Mouse (Mus musculus): ENCODE results near the gene Ubiad1. TPM values are rescaled to one million over a fixed set of nuclear protein-coding genes. Genes with fewer than 3 reads are reported as not detected.

Ubiad1 gene
- polyA plus RNA-seq, 1 experiment from 2014 or later, result 19.2 TPM

DNA sequence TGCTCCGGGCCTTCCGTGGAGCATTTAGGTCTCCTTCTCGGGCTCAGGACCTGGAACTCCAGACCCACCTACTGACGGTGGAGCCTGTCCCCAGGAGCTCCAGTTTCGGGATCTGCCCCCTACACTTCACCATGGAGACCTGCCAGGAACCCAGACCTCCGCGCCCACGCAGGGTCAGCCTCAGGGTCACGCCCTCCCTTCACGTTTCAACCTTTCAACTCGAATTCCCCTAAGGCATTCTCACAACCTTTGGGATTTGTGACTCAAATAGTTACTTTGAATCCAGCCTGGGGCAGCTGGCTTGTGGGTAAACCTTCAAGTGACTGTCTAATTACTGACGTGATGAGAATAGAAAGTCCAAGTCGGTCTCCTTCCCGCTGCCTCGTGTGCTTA is 4.3 kb upstream of the Ubiad1 start:
- TF ChIP-seq CTCF (IDR thresholded peaks at IDR 0.05; ENCODE audit: low read depth), result no peak
- WGBS, result 0% methylated on average over 15 of the region's 15 CpGs
- H3K27me3 ChIP-seq (ENCODE audit: insufficient read depth, low read length), result no peaks in the 10 kb centered on the region
- H3K4me3 ChIP-seq (ENCODE audit: low read depth, low read length), result peak overlapping the region; percentile 96
- no peak for ATAC-seq (ENCODE audit: insufficient read depth)
- peak; percentile 13 for DNase-seq
- H3K4me1 ChIP-seq (ENCODE audit: insufficient read depth), result peaks cover 3% of the 10 kb centered on the region; the same call in 1 of the 2 replicates
- H3K9me3 ChIP-seq (ENCODE audit: low read depth, low read length), result no peaks in the 10 kb centered on the region
- no peak overlapping the region for H3K27ac ChIP-seq (ENCODE audit: low read depth)
- peak overlapping the region; percentile 79 for H3K4me2 ChIP-seq
- H3K9ac ChIP-seq, result peak overlapping the region; percentile 86
- peaks cover 17% of the 10 kb centered on the region for H3K36me3 ChIP-seq (ENCODE audit: insufficient read depth)

DNA sequence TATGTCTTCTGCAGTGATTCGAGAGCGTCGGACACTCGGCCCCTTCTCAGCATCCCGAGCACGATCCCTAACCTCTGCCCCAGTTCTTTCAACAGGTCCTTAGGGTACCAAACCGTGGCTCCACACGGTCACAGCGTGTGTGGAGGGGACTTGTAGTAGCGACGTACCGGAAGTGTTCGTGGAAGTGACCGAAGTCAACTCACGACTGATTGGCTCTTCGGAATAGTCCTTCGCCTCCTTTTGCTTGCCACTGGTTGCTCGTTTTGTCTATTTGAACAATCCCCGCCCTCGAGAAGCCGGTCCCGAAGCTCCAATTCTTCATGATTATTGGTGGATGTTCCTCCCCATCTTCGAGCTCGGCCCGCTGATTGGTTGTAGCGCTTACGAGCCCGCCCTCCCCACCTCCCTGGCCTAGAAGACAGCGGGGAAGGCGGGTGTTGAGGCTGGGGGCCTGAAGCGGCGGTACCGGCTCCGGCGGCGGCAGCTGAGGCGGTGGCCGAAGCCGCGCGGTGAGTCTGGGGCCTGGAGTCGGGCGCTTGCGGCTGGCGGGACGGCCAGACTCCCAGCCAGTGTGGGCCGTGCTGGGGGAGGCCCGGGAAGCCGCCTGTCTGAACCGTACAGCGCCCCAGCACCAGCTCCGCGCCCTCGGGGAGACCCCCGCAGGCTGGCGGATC is 3.7 kb upstream of the Ubiad1 start, which contains the start of gene Mtor:
TSS of gene Mtor (plus strand) at position 433 of the 674 bp plus-strand sequence.
- TF ChIP-seq CTCF (IDR thresholded peaks at IDR 0.05; ENCODE audit: low read depth), result no peak
- peaks cover 8% of the 10 kb centered on the region; the same call in 1 of the 2 replicates for H3K4me1 ChIP-seq (ENCODE audit: insufficient read depth)
- 0 out of 2 replicates have a peak within 1 kb of the TSS, but pooled peaks have one; percentile 43 for H3K27ac ChIP-seq (ENCODE audit: low read depth)
- H3K27me3 ChIP-seq (ENCODE audit: insufficient read depth, low read length), result no peaks in the 10 kb centered on the region
- H3K36me3 ChIP-seq (ENCODE audit: insufficient read depth), result peaks cover 11% of the 10 kb centered on the region
- DNase-seq (peak; percentile 98), ATAC-seq (ENCODE audit: insufficient read depth) (peak; percentile 96)
- H3K9me3 ChIP-seq (ENCODE audit: low read depth, low read length), result no peaks in the 10 kb centered on the region
- H3K4me2 ChIP-seq, result peak within 1 kb of the TSS; percentile 79
- peak within 1 kb of the TSS; percentile 86 for H3K9ac ChIP-seq
- WGBS, result under 1% methylated on average over 56 of the region's 56 CpGs
- peak within 1 kb of the TSS; percentile 96 for H3K4me3 ChIP-seq (ENCODE audit: low read depth, low read length)

DNA sequence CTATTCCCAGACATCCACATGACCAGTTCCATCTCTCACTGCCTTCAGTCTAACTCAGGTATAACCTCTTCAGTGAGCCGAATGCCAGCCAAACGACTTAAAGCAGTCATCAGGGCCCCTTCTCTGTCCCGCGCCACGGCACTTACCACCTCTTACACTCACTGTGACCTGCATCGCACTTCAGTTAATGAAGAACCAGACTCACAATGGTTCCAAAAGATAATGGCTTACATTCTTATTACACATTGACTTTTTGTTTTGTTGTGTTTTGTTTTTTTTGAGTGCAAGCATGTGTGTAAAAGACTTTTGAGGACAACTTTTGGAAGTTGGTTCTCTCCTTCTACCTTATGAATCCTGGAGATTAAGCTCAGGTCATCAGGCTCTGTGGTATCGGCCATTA is 2.0 kb downstream of the Ubiad1 start:
- WGBS, result 92% methylated on average over 7 of the region's 7 CpGs
- Histone ChIP-seq H3K4me1 (ENCODE audit: insufficient read depth) (peaks cover 7% of the 10 kb centered on the region; the same call in 1 of the 2 replicates), H3K36me3 (ENCODE audit: insufficient read depth) (peaks cover 4% of the 10 kb centered on the region; the same call in 1 of the 2 replicates), H3K9ac (no peak overlapping the region), H3K9me3 (ENCODE audit: low read depth, low read length) (no peaks in the 10 kb centered on the region), H3K27me3 (ENCODE audit: insufficient read depth, low read length) (no peaks in the 10 kb centered on the region), H3K27ac (ENCODE audit: low read depth) (no peak overlapping the region), H3K4me2 (no peak overlapping the region), H3K4me3 (ENCODE audit: low read depth, low read length) (no peak overlapping the region)
- TF ChIP-seq CTCF (IDR thresholded peaks at IDR 0.05; ENCODE audit: low read depth), result no peak
- no peak for DNase-seq
- no peak for ATAC-seq (ENCODE audit: insufficient read depth)

DNA sequence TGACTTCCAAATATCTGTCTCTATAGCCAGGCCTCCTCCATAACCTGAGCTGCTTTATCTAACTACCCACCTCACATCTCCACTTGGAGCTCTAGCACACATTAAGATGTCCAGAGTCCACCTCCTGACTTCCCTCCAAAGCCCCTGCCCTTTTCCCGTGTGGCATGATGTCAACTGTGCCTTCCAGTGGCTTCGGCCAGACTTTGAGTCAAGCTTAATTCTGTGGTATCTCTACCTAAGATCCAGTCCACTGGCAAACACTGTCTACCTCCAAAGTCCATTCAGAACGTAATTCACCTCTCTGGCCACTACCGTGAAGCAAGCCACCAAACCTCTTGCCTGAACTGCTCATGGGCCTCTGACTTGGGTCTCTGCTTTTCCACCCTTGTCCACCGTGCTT is 2.6 kb downstream of the Ubiad1 start:
- Histone ChIP-seq H3K4me1 (ENCODE audit: insufficient read depth) (peaks cover 5% of the 10 kb centered on the region; the same call in 1 of the 2 replicates), H3K27ac (ENCODE audit: low read depth) (no peak overlapping the region), H3K9me3 (ENCODE audit: low read depth, low read length) (no peaks in the 10 kb centered on the region), H3K36me3 (ENCODE audit: insufficient read depth) (peaks cover 4% of the 10 kb centered on the region; the same call in 1 of the 2 replicates), H3K4me3 (ENCODE audit: low read depth, low read length) (no peak overlapping the region), H3K27me3 (ENCODE audit: insufficient read depth, low read length) (no peaks in the 10 kb centered on the region), H3K9ac (no peak overlapping the region), H3K4me2 (no peak overlapping the region)
- no peak for DNase-seq
- ATAC-seq (ENCODE audit: insufficient read depth), result no peak
- no peak for TF ChIP-seq CTCF (IDR thresholded peaks at IDR 0.05; ENCODE audit: low read depth)
- 89% methylated on average over 5 of the region's 5 CpGs for WGBS

DNA sequence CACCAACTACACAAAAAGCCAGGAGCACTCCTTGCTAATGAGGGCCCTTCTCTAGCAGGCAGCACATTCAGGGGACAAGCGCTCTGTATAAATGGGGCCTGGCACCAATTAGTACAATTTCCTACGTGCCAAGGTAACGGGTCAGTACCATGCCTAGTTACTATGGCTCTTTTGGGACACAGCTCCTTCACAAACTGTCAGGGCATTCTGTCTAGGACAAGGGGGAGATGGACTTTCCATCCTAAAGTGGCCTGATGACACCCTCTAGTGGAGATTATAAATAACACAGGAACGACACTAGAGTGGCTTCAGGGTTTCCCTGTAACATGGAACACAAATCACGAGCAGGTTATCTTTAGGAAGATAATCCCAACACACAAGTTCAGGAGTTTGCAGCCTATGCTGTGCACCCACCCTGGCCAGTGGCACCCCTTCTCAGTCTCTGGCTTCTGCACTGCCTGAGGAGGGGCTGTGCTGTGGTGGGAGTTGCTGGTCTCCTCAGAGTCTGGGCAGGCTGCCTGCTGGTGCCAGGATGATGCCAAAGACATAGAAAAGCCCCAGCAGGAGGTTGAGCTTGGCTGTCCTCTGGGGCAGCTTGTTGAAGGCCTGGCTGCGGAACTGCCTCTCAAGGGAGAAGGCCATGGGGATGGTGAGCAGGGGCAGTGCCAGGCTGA is 8.8 kb downstream of the Ubiad1 start:
- peak; percentile 39 for DNase-seq

DNA sequence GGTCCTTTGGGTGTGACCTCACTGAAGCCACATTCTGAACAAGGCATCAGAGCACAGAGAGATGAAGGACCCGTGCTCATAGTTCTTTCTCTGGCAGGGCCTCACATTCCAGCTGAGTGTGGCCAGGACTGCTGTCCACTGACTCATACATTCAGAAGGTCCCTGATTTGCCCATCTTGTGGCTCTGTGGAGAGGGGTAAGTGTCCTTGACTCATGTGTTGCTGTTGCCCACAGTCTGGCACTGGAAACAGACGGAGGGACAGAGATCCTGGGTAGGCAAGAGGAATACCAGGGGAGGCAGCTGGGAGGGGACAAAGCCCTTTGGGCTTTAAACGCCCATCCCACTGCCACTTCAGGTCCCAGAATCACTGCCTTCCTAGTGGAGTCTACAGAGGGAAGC is 9.5 kb downstream of the Ubiad1 start:
- peaks cover 10% of the 10 kb centered on the region; the same call in 1 of the 2 replicates for H3K36me3 ChIP-seq (ENCODE audit: insufficient read depth)
- H3K4me1 ChIP-seq (ENCODE audit: insufficient read depth), result no peaks in the 10 kb centered on the region
- no peak overlapping the region for H3K9ac ChIP-seq
- TF ChIP-seq CTCF (IDR thresholded peaks at IDR 0.05; ENCODE audit: low read depth), result no peak
- no peak overlapping the region for H3K27ac ChIP-seq (ENCODE audit: low read depth)
- H3K4me3 ChIP-seq (ENCODE audit: low read depth, low read length), result no peak overlapping the region
- no peak overlapping the region for H3K4me2 ChIP-seq
- ATAC-seq (ENCODE audit: insufficient read depth) (no peak), DNase-seq (no peak)
- no peaks in the 10 kb centered on the region for H3K9me3 ChIP-seq (ENCODE audit: low read depth, low read length)
- 95% methylated on average over 3 of the region's 3 CpGs for WGBS
- H3K27me3 ChIP-seq (ENCODE audit: insufficient read depth, low read length), result no peaks in the 10 kb centered on the region

More for the DNA sequence above, 8.8 kb downstream of the Ubiad1 start:
- no peak overlapping the region for H3K27ac ChIP-seq (ENCODE audit: low read depth)
- peaks cover 10% of the 10 kb centered on the region; the same call in 1 of the 2 replicates for H3K36me3 ChIP-seq (ENCODE audit: insufficient read depth)
- 71% methylated on average over 6 of the region's 6 CpGs for WGBS
- TF ChIP-seq CTCF (IDR thresholded peaks at IDR 0.05; ENCODE audit: low read depth), result peak; percentile 56
- no peak overlapping the region for H3K4me3 ChIP-seq (ENCODE audit: low read depth, low read length)
- H3K4me2 ChIP-seq, result no peak overlapping the region
- H3K9ac ChIP-seq, result no peak overlapping the region
- H3K27me3 ChIP-seq (ENCODE audit: insufficient read depth, low read length), result no peaks in the 10 kb centered on the region
- no peak for ATAC-seq (ENCODE audit: insufficient read depth)
- H3K9me3 ChIP-seq (ENCODE audit: low read depth, low read length), result no peaks in the 10 kb centered on the region
- H3K4me1 ChIP-seq (ENCODE audit: insufficient read depth), result no peaks in the 10 kb centered on the region

DNA sequence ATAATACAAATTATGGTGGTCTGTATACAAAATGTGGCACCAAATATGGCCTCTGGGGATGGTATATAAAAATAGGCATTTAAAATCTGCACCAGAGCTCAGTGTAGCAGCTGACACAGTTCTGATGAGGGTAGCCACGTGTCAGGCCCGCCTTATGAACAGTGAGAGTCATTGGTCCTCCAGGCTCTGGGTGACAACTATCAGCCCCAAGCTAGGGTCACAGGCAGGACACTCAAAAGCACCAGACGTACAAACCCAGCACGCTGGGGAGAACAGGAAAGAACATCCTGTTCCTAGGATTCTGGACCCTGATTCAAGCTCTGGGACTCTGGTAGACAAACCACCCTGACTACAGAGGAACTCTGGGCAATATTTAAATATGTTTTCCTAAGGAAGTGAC is 10.0 kb downstream of the Ubiad1 start:
- WGBS, result 85% methylated on average over 4 of the region's 4 CpGs
- no peak overlapping the region for H3K4me2 ChIP-seq
- H3K4me3 ChIP-seq (ENCODE audit: low read depth, low read length), result no peak overlapping the region
- no peak for TF ChIP-seq CTCF (IDR thresholded peaks at IDR 0.05; ENCODE audit: low read depth)
- H3K4me1 ChIP-seq (ENCODE audit: insufficient read depth), result no peaks in the 10 kb centered on the region
- no peak overlapping the region for H3K9ac ChIP-seq
- H3K27ac ChIP-seq (ENCODE audit: low read depth), result no peak overlapping the region
- no peaks in the 10 kb centered on the region for H3K27me3 ChIP-seq (ENCODE audit: insufficient read depth, low read length)
- ATAC-seq (ENCODE audit: insufficient read depth), result no peak
- no peaks in the 10 kb centered on the region for H3K9me3 ChIP-seq (ENCODE audit: low read depth, low read length)
- peaks cover 10% of the 10 kb centered on the region; the same call in 1 of the 2 replicates for H3K36me3 ChIP-seq (ENCODE audit: insufficient read depth)
- no peak for DNase-seq

Data from lung, embryonic 14.5 days (tissue).